Mouse (Mus musculus) neural tube, embryonic 12.5 days (tissue): ENCODE measurements around the gene Fam192a. TPM values are rescaled to one million over a fixed set of nuclear protein-coding genes. Genes with fewer than 3 reads are reported as not detected.
A peak's percentile ranks its signal among the peaks of the same experiment; 100 is the strongest.

ENCODE experiments used
- ATAC-seq: fragments of 200-750 bp; cut with Nextera tagmentation; 2 replicates; pipeline ENCODE4 v1.8.0; 2017; ENCODE audit warnings: low read depth, mild to moderate bottlenecking, moderate TSS enrichment, moderate library complexity; ENCODE audit not compliant: low FRiP score
- H3K27ac ChIP-seq: fragments of 300-500 bp; sonication (generic); 2 replicates; pipeline ENCODE4 v1.5.1; 2016
- H3K27me3 ChIP-seq: fragments of 300-500 bp; sonication (generic); replicated peaks from 2 replicates; pipeline ENCODE4 v1.6.1; 2016; ENCODE audit warnings: mild to moderate bottlenecking
- H3K36me3 ChIP-seq: fragments of 300-500 bp; sonication (generic); 2 replicates; pipeline ENCODE4 v1.6.1; 2016; ENCODE audit warnings: mild to moderate bottlenecking
- H3K4me1 ChIP-seq: fragments of 300-500 bp; sonication (generic); 2 replicates; pipeline ENCODE4 v1.6.1; 2016
- H3K4me2 ChIP-seq: fragments of 300-500 bp; sonication (generic); replicated peaks from 2 replicates; pipeline ENCODE4 v1.6.1; 2016; ENCODE audit warnings: mild to moderate bottlenecking
- H3K4me3 ChIP-seq: fragments of 300-500 bp; sonication (generic); 2 replicates; pipeline ENCODE4 v1.5.1; 2016
- H3K9ac ChIP-seq: fragments of 300-500 bp; sonication (generic); 2 replicates; pipeline ENCODE4 v1.6.1; 2016; ENCODE audit warnings: mild to moderate bottlenecking
- H3K9me3 ChIP-seq: fragments of 300-500 bp; sonication (generic); 2 replicates; pipeline ENCODE4 v1.6.1; 2016; ENCODE audit warnings: mild to moderate bottlenecking
- WGBS: fragments of 180-500 bp; shearing (Covaris S2); methylation state at CpG from one replicate; pipeline ENCODE4 v1.1.7; 2016; 5-methylcytosine and 5-hydroxymethylcytosine counted together
- polyA plus RNA-seq: library from polyadenylated mRNA; unstranded; fragments of >200 nt; fragmentation: Nextera tagmentation; extraction: Ambion mirVana; gene quantifications from 2 replicates; pipeline ENCODE4 v1.2.1, GENCODE M21; 2016

Fam192a gene
- polyA plus RNA-seq: 95.2 and 105 TPM in 2 replicates

DNA sequence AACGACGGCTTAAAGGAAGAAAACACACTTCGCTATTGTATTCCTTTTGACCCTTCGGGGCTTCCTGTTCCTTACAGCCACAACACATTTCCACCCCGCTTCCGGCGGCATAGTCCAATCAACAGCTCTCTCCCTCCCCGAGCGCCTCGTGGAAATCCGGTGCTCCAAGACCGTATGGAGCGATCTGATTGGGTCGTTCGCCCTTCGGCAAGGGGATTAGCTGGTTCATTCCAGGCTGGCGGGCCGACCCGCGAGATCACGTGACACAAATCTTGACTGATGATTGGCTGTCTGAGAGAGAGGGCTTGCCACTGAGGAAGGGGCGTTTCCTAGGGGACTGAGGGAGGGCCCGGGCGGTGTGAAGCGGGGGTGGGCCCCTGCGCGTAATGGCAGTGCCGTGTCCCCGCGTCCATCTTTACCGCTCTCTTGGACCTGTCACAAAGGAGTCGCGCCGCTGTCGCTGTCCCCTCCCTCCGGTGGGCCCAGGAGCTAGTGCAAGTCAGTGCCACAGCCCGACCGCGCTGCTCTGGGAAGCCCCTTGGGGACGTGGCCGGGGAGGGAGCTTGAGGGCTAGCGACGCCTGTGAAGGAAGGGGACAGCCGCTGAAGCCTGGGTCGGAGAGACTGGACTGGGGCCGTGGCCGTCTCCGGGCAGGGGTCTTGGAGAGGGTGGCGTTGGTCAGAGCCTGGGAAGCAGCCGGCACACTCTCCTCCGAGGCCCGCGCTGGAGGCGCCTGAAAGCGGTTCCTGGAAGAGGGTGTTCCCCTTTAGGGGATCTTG, at the start of gene Fam192a, which contains the start of gene Rspry1:
Fam192a (minus strand) TSS at position 391 of the 779 bp plus-strand sequence.
Rspry1 (plus strand) TSS at position 331 of the 779 bp plus-strand sequence.
- Histone ChIP-seq H3K9me3 (no peaks in the 10 kb centered on the region), H3K4me2 (peak within 1 kb of the TSS; percentile 95), H3K27ac (peak within 1 kb of the TSS; percentile 65), H3K4me3 (peak within 1 kb of the TSS; percentile 98), H3K27me3 (no peaks in the 10 kb centered on the region), H3K4me1 (peaks cover 23% of the 10 kb centered on the region), H3K36me3 (no peaks in the 10 kb centered on the region), H3K9ac (peak within 1 kb of the TSS; percentile 92)
- under 1% methylated on average over 55 of the region's 55 CpGs for WGBS
- ATAC-seq: peak; percentile 100

DNA sequence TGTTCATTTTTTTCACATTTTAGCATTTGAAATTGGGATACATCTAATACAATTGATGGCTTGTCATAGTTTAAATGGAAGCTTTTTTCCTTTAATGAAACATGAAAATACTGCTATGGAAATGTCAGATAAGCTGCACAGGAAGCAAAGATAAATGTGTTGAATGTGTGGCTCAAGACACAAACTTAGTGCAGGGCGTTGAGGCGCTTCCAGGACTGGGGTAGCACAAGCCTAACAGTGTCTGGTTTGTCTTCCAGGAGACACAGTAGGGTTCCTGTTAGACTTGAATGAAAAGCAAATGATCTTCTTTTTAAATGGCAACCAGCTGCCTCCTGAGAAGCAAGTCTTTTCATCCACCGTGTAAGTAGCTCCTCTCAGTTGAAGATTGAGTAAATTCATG, 47.7 kb upstream of the Fam192a start:
- Histone ChIP-seq H3K9me3 (no peaks in the 10 kb centered on the region), H3K27me3 (no peaks in the 10 kb centered on the region), H3K4me1 (no peaks in the 10 kb centered on the region), H3K4me2 (no peak overlapping the region), H3K9ac (no peak overlapping the region), H3K27ac (no peak overlapping the region), H3K36me3 (peaks cover 62% of the 10 kb centered on the region), H3K4me3 (no peak overlapping the region)
- WGBS: 46% methylated on average over 3 of the region's 3 CpGs
- ATAC-seq: no peak

DNA sequence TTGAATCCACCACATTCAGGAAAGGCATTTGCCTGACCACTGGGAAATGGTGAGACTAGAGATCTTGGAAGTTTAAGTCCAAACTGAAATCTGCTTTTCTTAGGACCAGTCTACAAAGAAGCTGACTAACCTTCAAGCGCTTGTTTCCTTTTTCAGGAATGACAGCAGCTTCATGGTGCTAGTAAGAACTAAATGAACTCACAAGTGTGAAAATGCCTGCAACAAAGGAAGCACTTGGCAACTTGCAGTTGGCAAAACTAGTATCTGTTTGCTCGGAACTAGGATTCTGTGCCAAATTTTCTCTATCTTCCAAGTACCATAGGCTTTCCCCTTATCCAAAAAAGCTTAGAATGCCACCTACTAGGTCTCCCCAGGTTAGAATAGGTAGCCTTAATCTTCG, 44.4 kb upstream of the Fam192a start:
- Histone ChIP-seq H3K4me2 (no peak overlapping the region), H3K36me3 (peaks cover 54% of the 10 kb centered on the region), H3K27me3 (no peaks in the 10 kb centered on the region), H3K4me3 (no peak overlapping the region), H3K4me1 (no peaks in the 10 kb centered on the region), H3K9me3 (no peaks in the 10 kb centered on the region), H3K27ac (no peak overlapping the region), H3K9ac (no peak overlapping the region)
- WGBS: 95% methylated on average over 3 of the region's 3 CpGs
- no peak for ATAC-seq

DNA sequence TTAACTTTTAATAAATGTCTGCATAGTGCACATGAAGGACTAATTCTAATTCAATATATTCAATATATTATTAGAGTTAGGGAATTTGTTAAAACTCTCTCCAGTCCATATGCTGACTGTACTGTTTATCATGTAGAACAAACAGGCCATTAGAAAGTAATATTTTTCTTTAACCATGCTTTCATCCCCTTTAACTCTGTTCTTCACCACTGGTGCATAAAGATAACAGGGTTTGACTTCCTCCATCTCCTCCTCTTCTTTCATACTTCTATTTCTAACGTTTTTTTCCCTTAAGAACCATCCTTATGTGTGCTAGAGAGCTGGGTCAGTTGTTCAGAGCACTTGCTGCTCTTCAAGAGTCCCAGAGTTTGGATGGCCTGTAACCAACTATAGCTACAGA, 43.4 kb upstream of the Fam192a start:
- Histone ChIP-seq H3K4me1 (no peaks in the 10 kb centered on the region), H3K9me3 (no peaks in the 10 kb centered on the region), H3K4me3 (no peak overlapping the region), H3K4me2 (no peak overlapping the region), H3K27ac (no peak overlapping the region), H3K9ac (no peak overlapping the region), H3K36me3 (peaks cover 60% of the 10 kb centered on the region), H3K27me3 (no peaks in the 10 kb centered on the region)
- ATAC-seq: no peak
- WGBS: 59% methylated on average over 1 of the region's 1 CpGs

DNA sequence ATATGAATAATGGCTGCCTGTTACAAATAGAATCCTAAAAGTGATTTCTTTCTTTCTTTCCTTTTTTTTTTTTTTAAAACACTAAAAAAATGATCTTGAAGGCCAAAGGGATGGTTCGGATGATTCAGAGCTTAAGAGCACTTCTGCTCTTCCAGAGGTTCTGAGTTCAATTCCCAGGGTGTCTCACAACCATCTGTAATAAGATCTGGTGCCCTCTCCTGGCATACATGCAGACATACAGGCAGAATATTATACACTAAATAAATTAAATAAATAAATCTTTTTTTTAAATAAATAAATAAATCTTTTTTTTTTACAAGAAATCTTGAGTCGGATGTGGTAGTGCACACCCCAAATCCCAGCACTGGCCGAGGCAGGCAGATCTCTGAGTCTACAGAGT, 40.1 kb upstream of the Fam192a start:
- Histone ChIP-seq H3K4me3 (no peak overlapping the region), H3K27me3 (no peaks in the 10 kb centered on the region), H3K36me3 (peaks cover 75% of the 10 kb centered on the region), H3K4me1 (no peaks in the 10 kb centered on the region), H3K9ac (no peak overlapping the region), H3K27ac (no peak overlapping the region), H3K4me2 (no peak overlapping the region), H3K9me3 (no peaks in the 10 kb centered on the region)
- ATAC-seq: no peak
- 93% methylated on average over 3 of the region's 3 CpGs for WGBS

DNA sequence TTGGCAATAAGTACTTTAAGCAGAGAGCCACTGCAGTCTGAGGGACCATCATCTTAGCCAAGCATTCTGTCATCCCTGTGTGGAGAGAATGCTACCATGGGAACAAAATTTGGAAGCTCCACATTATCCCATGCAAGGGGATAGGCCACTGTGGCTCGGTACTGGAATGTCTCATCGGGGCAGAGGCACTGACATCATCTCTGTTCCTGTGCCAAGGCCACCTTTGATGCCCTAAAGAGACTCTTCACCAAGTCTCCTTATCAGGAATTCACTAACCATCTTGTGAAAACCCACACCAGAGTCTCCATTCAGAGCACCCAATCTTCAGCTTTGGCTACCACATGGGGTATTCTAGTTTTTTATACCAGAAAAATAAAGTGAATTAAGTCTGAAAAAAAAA, 39.4 kb upstream of the Fam192a start:
- no peak overlapping the region for H3K4me2 ChIP-seq
- H3K27ac ChIP-seq: no peak overlapping the region
- peaks cover 74% of the 10 kb centered on the region for H3K36me3 ChIP-seq
- H3K27me3 ChIP-seq: no peaks in the 10 kb centered on the region
- no peak for ATAC-seq
- WGBS: 95% methylated on average over 2 of the region's 2 CpGs
- H3K4me3 ChIP-seq: no peak overlapping the region
- H3K9me3 ChIP-seq: no peaks in the 10 kb centered on the region
- no peak overlapping the region for H3K9ac ChIP-seq
- H3K4me1 ChIP-seq: no peaks in the 10 kb centered on the region

DNA sequence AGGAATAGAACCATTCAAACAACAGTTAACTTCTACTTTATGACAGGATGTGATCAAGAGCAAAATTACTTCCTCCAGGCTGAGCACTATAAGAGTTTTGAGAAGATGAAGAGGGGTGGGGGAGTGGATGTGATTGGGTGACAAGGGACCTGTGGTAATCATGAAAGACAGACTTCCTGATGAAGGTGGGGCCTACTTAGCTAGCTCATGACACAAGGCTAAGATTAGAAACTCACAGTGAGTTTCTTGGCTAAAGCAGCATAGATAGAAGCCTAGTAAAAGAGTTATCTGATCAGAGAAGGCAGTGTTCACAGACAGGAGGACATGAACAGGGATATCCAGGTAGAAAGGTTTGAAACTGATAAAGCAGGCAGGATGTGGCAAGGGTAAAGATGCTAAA, 32.4 kb upstream of the Fam192a start:
- ATAC-seq: no peak
- no peak overlapping the region for H3K4me3 ChIP-seq
- peaks cover 69% of the 10 kb centered on the region for H3K36me3 ChIP-seq
- H3K27ac ChIP-seq: no peak overlapping the region
- H3K4me2 ChIP-seq: no peak overlapping the region
- no peaks in the 10 kb centered on the region for H3K4me1 ChIP-seq
- no peaks in the 10 kb centered on the region for H3K27me3 ChIP-seq
- no peaks in the 10 kb centered on the region for H3K9me3 ChIP-seq
- H3K9ac ChIP-seq: no peak overlapping the region

DNA sequence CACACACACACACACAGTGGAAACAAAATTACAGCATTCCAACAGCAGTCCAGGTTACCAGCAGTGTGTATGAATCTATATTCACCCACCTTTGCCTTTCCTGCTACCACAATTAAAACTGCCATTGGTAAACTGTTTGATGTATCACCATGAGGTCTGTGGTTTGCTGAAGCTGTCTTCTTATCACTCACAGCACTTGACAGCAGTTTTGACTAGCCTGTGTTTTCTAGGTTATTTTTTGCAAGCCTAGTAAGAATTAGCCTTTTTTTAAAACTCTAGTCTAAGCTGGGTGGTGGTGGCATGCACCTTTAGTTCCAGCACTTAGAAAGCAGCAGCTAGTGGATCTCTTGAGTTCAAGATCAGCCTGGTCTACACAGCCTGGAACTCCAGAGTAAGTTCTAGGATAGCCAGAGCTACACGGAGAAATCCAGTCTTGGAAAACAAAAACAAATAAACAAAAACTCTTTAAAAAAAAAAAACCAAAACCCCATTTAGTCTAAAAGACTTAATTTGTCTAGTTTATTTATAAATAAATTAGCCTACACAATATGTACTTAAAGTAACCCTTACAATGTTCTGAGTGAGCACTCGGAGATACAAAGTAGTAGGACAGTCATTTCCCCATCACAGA, 31.9 kb upstream of the Fam192a start:
- Histone ChIP-seq H3K9ac (no peak overlapping the region), H3K4me3 (no peak overlapping the region), H3K4me1 (no peaks in the 10 kb centered on the region), H3K9me3 (no peaks in the 10 kb centered on the region), H3K4me2 (no peak overlapping the region), H3K36me3 (peaks cover 67% of the 10 kb centered on the region), H3K27ac (no peak overlapping the region), H3K27me3 (no peaks in the 10 kb centered on the region)
- ATAC-seq: no peak
- WGBS: 86% methylated on average over 2 of the region's 2 CpGs

DNA sequence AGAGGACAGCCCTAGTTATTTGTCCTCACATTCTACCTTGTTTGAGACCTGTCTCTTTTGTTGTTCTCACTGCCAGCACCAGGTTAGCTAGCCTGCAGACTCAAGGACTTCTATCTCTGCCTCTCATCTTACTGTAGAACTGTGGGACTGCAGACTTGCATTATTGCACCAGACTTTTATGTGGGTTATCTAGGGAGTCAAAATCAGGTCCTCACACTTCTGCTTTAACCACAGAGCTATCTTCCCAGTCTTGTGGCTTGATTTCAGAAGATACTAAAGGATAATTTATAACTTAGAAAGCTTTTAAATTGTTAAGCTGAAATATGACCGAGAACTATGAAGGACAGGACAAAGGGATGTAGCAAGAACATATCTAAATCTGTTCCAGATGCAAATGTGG, 23.1 kb upstream of the Fam192a start:
- no peaks in the 10 kb centered on the region for H3K9me3 ChIP-seq
- no peaks in the 10 kb centered on the region for H3K4me1 ChIP-seq
- no peak overlapping the region for H3K4me3 ChIP-seq
- no peak for ATAC-seq
- H3K4me2 ChIP-seq: no peak overlapping the region
- peaks cover 17% of the 10 kb centered on the region for H3K36me3 ChIP-seq
- H3K27ac ChIP-seq: no peak overlapping the region
- H3K27me3 ChIP-seq: no peaks in the 10 kb centered on the region
- H3K9ac ChIP-seq: no peak overlapping the region
- 89% methylated on average over 1 of the region's 1 CpGs for WGBS

DNA sequence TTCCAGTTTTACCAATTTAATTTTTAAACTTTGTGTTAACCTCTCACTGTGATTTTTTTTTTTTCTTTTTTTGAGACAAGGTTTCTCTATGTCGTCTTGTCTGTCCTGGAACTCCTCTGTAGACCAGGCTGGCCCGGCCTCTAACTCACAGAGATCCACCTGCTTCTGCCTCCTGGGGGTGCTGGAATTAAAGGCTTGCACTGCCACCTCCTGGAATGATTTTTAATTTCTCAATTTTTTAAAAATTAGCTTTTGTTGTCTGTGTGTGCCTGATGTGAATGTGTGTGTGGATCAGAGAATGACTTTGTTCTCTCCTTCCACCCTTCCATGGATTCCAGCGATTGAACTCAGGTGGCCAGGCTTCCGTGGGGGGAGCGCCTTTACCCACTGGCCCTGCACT, 5.3 kb upstream of the Fam192a start:
- Histone ChIP-seq H3K27ac (no peak overlapping the region), H3K27me3 (no peaks in the 10 kb centered on the region), H3K4me3 (no peak overlapping the region), H3K9me3 (no peaks in the 10 kb centered on the region), H3K36me3 (no peaks in the 10 kb centered on the region), H3K9ac (no peak overlapping the region), H3K4me2 (no peak overlapping the region), H3K4me1 (peaks cover 13% of the 10 kb centered on the region; the same call in 1 of the 2 replicates)
- 89% methylated on average over 5 of the region's 5 CpGs for WGBS
- no peak for ATAC-seq

DNA sequence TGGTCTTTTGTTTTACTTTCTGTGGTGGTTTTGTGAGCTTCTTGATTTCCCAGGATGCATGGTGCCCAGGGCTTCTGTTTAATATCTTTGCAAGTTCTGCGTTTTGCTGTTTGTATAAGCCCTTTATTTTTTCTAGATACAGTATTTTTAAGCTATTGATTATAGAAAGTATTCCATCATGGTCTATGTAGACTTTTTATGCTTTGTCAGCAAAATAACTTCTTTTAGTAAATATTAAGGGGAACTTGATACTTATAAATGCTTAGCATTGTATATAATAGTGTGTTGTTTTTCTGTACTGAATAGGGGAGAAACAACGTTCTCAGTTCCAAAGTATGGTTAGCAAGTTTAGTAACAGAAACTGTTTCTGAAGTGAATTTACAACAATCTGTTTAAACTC, 2.2 kb upstream of the Fam192a start:
- peaks cover 23% of the 10 kb centered on the region for H3K4me1 ChIP-seq
- H3K4me2 ChIP-seq: peak overlapping the region; percentile 95; the same call in 1 of the 2 replicates
- ATAC-seq: no peak
- no peak overlapping the region for H3K27ac ChIP-seq
- H3K9ac ChIP-seq: no peak overlapping the region
- no peak overlapping the region for H3K4me3 ChIP-seq
- WGBS: 90% methylated on average over 2 of the region's 2 CpGs
- no peaks in the 10 kb centered on the region for H3K36me3 ChIP-seq
- no peaks in the 10 kb centered on the region for H3K27me3 ChIP-seq
- H3K9me3 ChIP-seq: no peaks in the 10 kb centered on the region

DNA sequence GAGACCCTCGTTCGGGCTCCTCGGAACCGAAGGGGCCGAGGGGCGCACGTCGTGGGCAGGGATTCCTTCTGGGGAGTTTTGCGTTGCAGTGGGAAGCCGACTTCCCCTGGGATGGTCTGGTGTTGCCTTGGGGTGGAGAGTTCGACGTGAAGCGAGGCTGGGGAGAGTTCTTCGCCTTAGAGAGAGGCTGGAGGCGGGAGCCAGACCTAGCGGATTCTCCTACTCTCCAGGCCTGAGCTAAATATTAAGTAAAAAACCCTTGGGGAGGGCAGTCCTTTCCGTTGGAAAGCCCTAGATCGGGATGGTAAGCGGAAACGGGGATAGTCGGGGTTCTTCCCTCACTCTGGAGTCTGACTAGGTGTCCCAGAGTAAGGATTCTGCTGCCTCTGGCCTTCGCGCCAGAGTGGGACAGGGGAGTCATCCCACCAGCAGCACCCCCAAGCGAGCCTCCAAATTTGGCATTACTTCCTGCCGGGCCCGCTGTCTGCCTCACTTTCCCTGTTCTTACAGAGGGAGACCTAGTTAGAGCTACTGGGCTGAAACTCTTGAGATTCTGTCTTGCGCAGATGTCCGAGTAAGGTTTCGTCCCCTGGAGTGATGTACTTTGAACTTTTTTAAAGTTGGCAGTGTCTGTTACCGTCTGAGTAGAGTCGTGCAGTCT, 804 bp upstream of the Fam192a start:
- peaks cover 23% of the 10 kb centered on the region for H3K4me1 ChIP-seq
- peak overlapping the region; percentile 65 for H3K27ac ChIP-seq
- WGBS: under 1% methylated on average over 31 of the region's 31 CpGs
- no peaks in the 10 kb centered on the region for H3K27me3 ChIP-seq
- H3K4me2 ChIP-seq: peak overlapping the region; percentile 95
- H3K9me3 ChIP-seq: no peaks in the 10 kb centered on the region
- peak overlapping the region; percentile 98 for H3K4me3 ChIP-seq
- H3K9ac ChIP-seq: peak overlapping the region; percentile 92
- H3K36me3 ChIP-seq: no peaks in the 10 kb centered on the region
- peak; percentile 19 for ATAC-seq
